Mouse (Mus musculus) thymus, postnatal 36 days (tissue): ENCODE results near the gene Slc44a5.

Source experiments
- DNase-seq, 2 experiments: peaks; one replicate each; pipeline ENCODE4 v3.0.0; 2022; ENCODE audit warnings: mixed read lengths in 2 of 2

Slc44a5 gene

GRCm38 (mm10) chr3:154174031-154174430 lies 200.8 kb downstream of the Slc44a5 start:
- DNase-seq, result no peak

- DNase-seq, result no peak
Measured at GRCm38 (mm10) chr3:154174766-154175165, 201.5 kb downstream of the Slc44a5 start.

GRCm38 (mm10) chr3:154177665-154178305 lies 204.5 kb downstream of the Slc44a5 start:
- no peak for DNase-seq

- DNase-seq, result no peak
Measured at GRCm38 (mm10) chr3:154179423-154179920, 206.2 kb downstream of the Slc44a5 start.

- DNase-seq, result no peak
Measured at GRCm38 (mm10) chr3:154182987-154183386, 209.8 kb downstream of the Slc44a5 start.

GRCm38 (mm10) chr3:154183957-154184356 lies 210.7 kb downstream of the Slc44a5 start:
- no peak for DNase-seq

GRCm38 (mm10) chr3:154188668-154189067 lies 215.4 kb downstream of the Slc44a5 start:
- no peak for DNase-seq

GRCm38 (mm10) chr3:154192328-154193030 lies 219.2 kb downstream of the Slc44a5 start:
- DNase-seq, result no peak

GRCm38 (mm10) chr3:154193189-154193840 lies 220.1 kb downstream of the Slc44a5 start:
- DNase-seq, result no peak

GRCm38 (mm10) chr3:154200422-154200828 lies 227.2 kb downstream of the Slc44a5 start:
- DNase-seq, result no peak

GRCm38 (mm10) chr3:154201796-154202195 lies 228.6 kb downstream of the Slc44a5 start:
- DNase-seq, result no peak

GRCm38 (mm10) chr3:154202383-154202782 lies 229.1 kb downstream of the Slc44a5 start:
- DNase-seq, result no peak

GRCm38 (mm10) chr3:154208479-154208878 lies 235.2 kb downstream of the Slc44a5 start:
- no peak for DNase-seq

- no peak for DNase-seq
Measured at GRCm38 (mm10) chr3:154209201-154209754, 236.0 kb downstream of the Slc44a5 start.

- DNase-seq, result no peak
Measured at GRCm38 (mm10) chr3:154209776-154210430, 236.7 kb downstream of the Slc44a5 start.

GRCm38 (mm10) chr3:154210431-154211055 lies 237.3 kb downstream of the Slc44a5 start:
- no peak for DNase-seq

GRCm38 (mm10) chr3:154212551-154212950 lies 239.3 kb downstream of the Slc44a5 start:
- no peak for DNase-seq

- DNase-seq, result no peak
Measured at GRCm38 (mm10) chr3:154215309-154215708, 242.1 kb downstream of the Slc44a5 start.

- DNase-seq, result no peak
Measured at GRCm38 (mm10) chr3:154215779-154216178, 242.5 kb downstream of the Slc44a5 start.

- DNase-seq, result no peak
Measured at GRCm38 (mm10) chr3:154222141-154222591, 248.9 kb downstream of the Slc44a5 start.

GRCm38 (mm10) chr3:154222688-154223087 lies 249.5 kb downstream of the Slc44a5 start:
- DNase-seq, result no peak

GRCm38 (mm10) chr3:154226100-154226752 lies 253.0 kb downstream of the Slc44a5 start:
- DNase-seq, result no peak
